ENCODE assay signal across 25 mouse cellular contexts in genomic region chr4:117113237-117113636, GRCm38 (mm10). TPM values are rescaled to one million over a fixed set of nuclear protein-coding genes. Genes with fewer than 3 reads are reported as not detected.
A peak's percentile ranks its signal among the peaks of the same experiment; 100 is the strongest.
DNase-seq lines count a peak whose midpoint lies in the region; ATAC-seq and TF ChIP-seq lines count a peak whose summit lies in the region.
"Had no signal": no experiment of that assay in that cellular context is flagged by ENCODE, and none has a peak within 500 bp of the region (broad histone marks: within the 10 kb centered on the region; RNA-seq: fewer than 3 reads in every experiment).

No protein-coding gene starts in this region.

- H3K36me3 ChIP-seq in forebrain, postnatal 0 days (ENCODE audit: insufficient read depth): peaks cover 38% of the 10 kb centered on the region
- H3K36me3 ChIP-seq in forebrain, embryonic 12.5 days (replicated peaks): peaks cover 37% of the 10 kb centered on the region
- no peaks in the 10 kb centered on the region for H3K36me3 ChIP-seq in liver, postnatal 0 days (replicated peaks; ENCODE audit: insufficient read depth, low read length)
- peaks cover 3% of the 10 kb centered on the region; the same call in 1 of the 2 replicates for H3K36me3 ChIP-seq in ES-Bruce4 (ENCODE audit: control insufficient read depth, insufficient read depth, low read length, poor library complexity, severe bottlenecking)
- H3K36me3 ChIP-seq in splenic B cell, adult 2 months (ENCODE audit: control insufficient read depth, insufficient read depth, low read length, poor library complexity, severe bottlenecking): no peaks in the 10 kb centered on the region

- no peak for ATAC-seq in forebrain, postnatal 0 days
- no peak for ATAC-seq in forebrain, embryonic 12.5 days (ENCODE audit: low FRiP score)
- no peak for ATAC-seq in liver, postnatal 0 days
- ATAC-seq: midbrain, embryonic 15.5 days had no signal

- WGBS in forebrain, postnatal 0 days: 85% methylated on average over 1 of the region's 1 CpGs
- WGBS in forebrain, embryonic 12.5 days: 75% methylated on average over 1 of the region's 1 CpGs
- WGBS in liver, postnatal 0 days (ENCODE audit: insufficient replicate concordance): 96% methylated on average over 1 of the region's 1 CpGs

- no peak overlapping the region for H3K9ac ChIP-seq in forebrain, postnatal 0 days
- no peak overlapping the region for H3K9ac ChIP-seq in forebrain, embryonic 12.5 days
- no peak overlapping the region for H3K9ac ChIP-seq in liver, postnatal 0 days (replicated peaks)
- H3K9ac ChIP-seq in ES-Bruce4 (ENCODE audit: low read depth, poor library complexity, severe bottlenecking): no peak overlapping the region
- H3K9ac ChIP-seq: hindbrain, embryonic 12.5 days; limb, embryonic 12.5 days; lung, embryonic 15.5 days; midbrain, embryonic 15.5 days had no signal

- no peak overlapping the region for H3K27ac ChIP-seq in forebrain, postnatal 0 days (ENCODE audit: low read depth, low read length)
- no peak overlapping the region for H3K27ac ChIP-seq in forebrain, embryonic 12.5 days
- H3K27ac ChIP-seq in liver, postnatal 0 days (ENCODE audit: low read depth): no peak overlapping the region
- no peak overlapping the region for H3K27ac ChIP-seq in ES-Bruce4 (ENCODE audit: insufficient read depth, low read length)
- H3K27ac ChIP-seq: hindbrain, embryonic 12.5 days; kidney, postnatal 0 days; limb, embryonic 12.5 days; lung, embryonic 15.5 days; midbrain, embryonic 15.5 days had no signal

- H3K4me1 ChIP-seq in forebrain, postnatal 0 days (ENCODE audit: insufficient read depth): no peaks in the 10 kb centered on the region
- H3K4me1 ChIP-seq in forebrain, embryonic 12.5 days: no peaks in the 10 kb centered on the region
- no peaks in the 10 kb centered on the region for H3K4me1 ChIP-seq in liver, postnatal 0 days (ENCODE audit: insufficient read depth)
- H3K4me1 ChIP-seq in ES-Bruce4 (ENCODE audit: control insufficient read depth, insufficient read depth, low read length): no peaks in the 10 kb centered on the region
- H3K4me1 ChIP-seq: hindbrain, embryonic 12.5 days; limb, embryonic 12.5 days; lung, embryonic 15.5 days; midbrain, embryonic 15.5 days had no signal

- 0 out of 2 replicates have a peak, but pooled peaks have one; percentile 14 for TF ChIP-seq CTCF in forebrain, postnatal 0 days (IDR thresholded peaks at IDR 0.05; ENCODE audit: low read depth)
- peak; percentile 39 for TF ChIP-seq CTCF in liver, postnatal 0 days (IDR thresholded peaks at IDR 0.05; ENCODE audit: low read depth)
- TF ChIP-seq CTCF in ES-Bruce4 (IDR thresholded peaks at IDR 0.05; ENCODE audit: low read depth, low read length): peak; percentile 53

- no peak for TF ChIP-seq EP300 in liver, postnatal 0 days (IDR thresholded peaks at IDR 0.05; ENCODE audit: low read depth)
- no peak for TF ChIP-seq EP300 in ES-Bruce4 (IDR thresholded peaks at IDR 0.05; ENCODE audit: insufficient read depth, low read depth, low read length)

- H3K27me3 ChIP-seq in forebrain, postnatal 0 days (ENCODE audit: insufficient read depth, low read length): no peaks in the 10 kb centered on the region
- no peaks in the 10 kb centered on the region for H3K27me3 ChIP-seq in forebrain, embryonic 12.5 days
- no peaks in the 10 kb centered on the region for H3K27me3 ChIP-seq in liver, postnatal 0 days (ENCODE audit: insufficient read depth, low read length)
- no peaks in the 10 kb centered on the region for H3K27me3 ChIP-seq in ES-Bruce4 (ENCODE audit: control insufficient read depth, insufficient read depth, low read length, poor library complexity, severe bottlenecking)
- no peaks in the 10 kb centered on the region for H3K27me3 ChIP-seq in splenic B cell, adult 2 months (ENCODE audit: control insufficient read depth, insufficient read depth, low read length, poor library complexity, severe bottlenecking)
- H3K27me3 ChIP-seq: hindbrain, embryonic 12.5 days; limb, embryonic 12.5 days; lung, embryonic 15.5 days; midbrain, embryonic 15.5 days had no signal

- no peak for DNase-seq in forebrain, postnatal 0 days
- no peak for DNase-seq in liver, postnatal 0 days
- DNase-seq in liver: no peak
- DNase-seq in splenic B cell, adult 2 months (ENCODE audit: low read depth, low spot score): peak; percentile 42
- DNase-seq in ovary, adult 18-20 months (ENCODE audit: low spot score): no peak
- DNase-seq: adrenal gland, adult 8-10 months; B cell, adult 2 months; cerebellum, adult 18-20 months; cerebellum, postnatal 36 days; gastrocnemius, postnatal 10 days; heart, adult 18-20 months; spleen, adult 18-20 months; thymus, postnatal 14 days had no signal

- TF ChIP-seq POLR2A in ES-Bruce4 (IDR thresholded peaks at IDR 0.05; ENCODE audit: insufficient read depth, low read length): no peak

- no peaks in the 10 kb centered on the region for H3K9me3 ChIP-seq in forebrain, postnatal 0 days (ENCODE audit: low read length)
- H3K9me3 ChIP-seq in forebrain, embryonic 12.5 days: no peaks in the 10 kb centered on the region
- no peaks in the 10 kb centered on the region for H3K9me3 ChIP-seq in liver, postnatal 0 days (ENCODE audit: low read length)
- H3K9me3 ChIP-seq in ES-Bruce4 (replicated peaks; ENCODE audit: control insufficient read depth, insufficient read depth, low read length, poor library complexity, severe bottlenecking): no peaks in the 10 kb centered on the region
- H3K9me3 ChIP-seq: hindbrain, embryonic 12.5 days; limb, embryonic 12.5 days; lung, embryonic 15.5 days; midbrain, embryonic 15.5 days had no signal

- H3K4me3 ChIP-seq in forebrain, postnatal 0 days (ENCODE audit: low read depth, low read length): no peak overlapping the region
- no peak overlapping the region for H3K4me3 ChIP-seq in forebrain, embryonic 12.5 days (replicated peaks)
- H3K4me3 ChIP-seq in liver, postnatal 0 days (ENCODE audit: low read depth, low read length): no peak overlapping the region
- no peak overlapping the region for H3K4me3 ChIP-seq in ES-Bruce4 (ENCODE audit: low read depth, low read length)
- H3K4me3 ChIP-seq: erythroblast, embryonic 14.5 days; hindbrain, embryonic 12.5 days; limb, embryonic 12.5 days; lung, embryonic 15.5 days; midbrain, embryonic 15.5 days had no signal

- no peak overlapping the region for H3K4me2 ChIP-seq in forebrain, postnatal 0 days (ENCODE audit: low read depth)
- H3K4me2 ChIP-seq in forebrain, embryonic 12.5 days: no peak overlapping the region
- no peak overlapping the region for H3K4me2 ChIP-seq in liver, postnatal 0 days (ENCODE audit: low read depth, low read length)
- H3K4me2 ChIP-seq: hindbrain, embryonic 12.5 days; limb, embryonic 12.5 days; lung, embryonic 15.5 days; midbrain, embryonic 15.5 days had no signal

RNA-seq across cellular contexts. Expression of gene Btbd19, which starts 12.3 kb away (rescaled TPM):
- total RNA-seq in forebrain, postnatal 0 days (2014; rRNA removed): 5.5 and 11.4 TPM in 2 replicates
- 4.1 and 6.0 TPM in 2 replicates for polyA plus RNA-seq in forebrain, postnatal 0 days (2015; fragmentation: Nextera tagmentation; extraction: Ambion mirVana)
- 3.2 and 5.2 TPM in 2 replicates for polyA plus RNA-seq in forebrain, embryonic 12.5 days (2016; fragmentation: Nextera tagmentation; extraction: Ambion mirVana)
- 2.3 and 2.5 TPM in 2 replicates for polyA plus RNA-seq in liver, postnatal 0 days (2015; fragmentation: Nextera tagmentation; extraction: Ambion mirVana)
- polyA plus RNA-seq in ES-Bruce4 (2011; ENCODE audit: insufficient read depth, insufficient read length, low read depth, missing spikeins): 60.9 and 65.8 TPM in 2 replicates

RNA-seq across cellular contexts. Expression of gene Tctex1d4, which starts 13.4 kb away (rescaled TPM):
- total RNA-seq in forebrain, postnatal 0 days (2014; rRNA removed): 3.1 and 6.2 TPM in 2 replicates
- 1.3 and 1.7 TPM in 2 replicates for polyA plus RNA-seq in forebrain, postnatal 0 days (2015; fragmentation: Nextera tagmentation; extraction: Ambion mirVana)
- not detected in 2 replicates for polyA plus RNA-seq in forebrain, embryonic 12.5 days (2016; fragmentation: Nextera tagmentation; extraction: Ambion mirVana)
- polyA plus RNA-seq in liver, postnatal 0 days (2015; fragmentation: Nextera tagmentation; extraction: Ambion mirVana): 0.33 TPM in 1 of 2 replicates, not detected in the other
- not detected in 2 replicates for polyA plus RNA-seq in ES-Bruce4 (2011; ENCODE audit: insufficient read depth, insufficient read length, low read depth, missing spikeins)
- total RNA-seq: adrenal gland, adult 8-10 months; gastrocnemius, postnatal 10 days; megakaryocyte progenitor cell, adult 5-6 weeks had no signal
- polyA plus RNA-seq: embryonic facial prominence, embryonic 11.5 days; erythroblast, embryonic 14.5 days; hindbrain, embryonic 12.5 days; intestine, embryonic 14.5 days; limb, embryonic 12.5 days; midbrain, embryonic 15.5 days; neural tube, embryonic 11.5 days had no signal

RNA-seq across cellular contexts. Expression of gene Ptch2, which starts 17.4 kb away (rescaled TPM):
- 4.0 and 8.6 TPM in 2 replicates for total RNA-seq in forebrain, postnatal 0 days (2014; rRNA removed)
- 0.96 and 1.9 TPM in 2 replicates for polyA plus RNA-seq in forebrain, postnatal 0 days (2015; fragmentation: Nextera tagmentation; extraction: Ambion mirVana)
- 5.9 and 6.7 TPM in 2 replicates for polyA plus RNA-seq in forebrain, embryonic 12.5 days (2016; fragmentation: Nextera tagmentation; extraction: Ambion mirVana)
- polyA plus RNA-seq in liver, postnatal 0 days (2015; fragmentation: Nextera tagmentation; extraction: Ambion mirVana): 0.43 and 0.52 TPM in 2 replicates
- polyA plus RNA-seq in ES-Bruce4 (2011; ENCODE audit: insufficient read depth, insufficient read length, low read depth, missing spikeins): 4.5 and 5.7 TPM in 2 replicates

RNA-seq across cellular contexts. Expression of gene Plk3, which starts 20.5 kb away (rescaled TPM):
- total RNA-seq in forebrain, postnatal 0 days (2014; rRNA removed): 10.2 and 16.9 TPM in 2 replicates
- polyA plus RNA-seq in forebrain, postnatal 0 days (2015; fragmentation: Nextera tagmentation; extraction: Ambion mirVana): 14.4 and 18.2 TPM in 2 replicates
- polyA plus RNA-seq in forebrain, embryonic 12.5 days (2016; fragmentation: Nextera tagmentation; extraction: Ambion mirVana): 17.7 and 23.1 TPM in 2 replicates
- polyA plus RNA-seq in liver, postnatal 0 days (2015; fragmentation: Nextera tagmentation; extraction: Ambion mirVana): 4.8 TPM in 2 replicates
- polyA plus RNA-seq in ES-Bruce4 (2011; ENCODE audit: insufficient read depth, insufficient read length, low read depth, missing spikeins): 12.1 and 12.5 TPM in 2 replicates

RNA-seq across cellular contexts. Expression of gene Rps8, which starts 42.8 kb away (rescaled TPM):
- total RNA-seq in forebrain, postnatal 0 days (2014; rRNA removed): 784 and 1,295 TPM in 2 replicates
- 481 and 630 TPM in 2 replicates for polyA plus RNA-seq in forebrain, postnatal 0 days (2015; fragmentation: Nextera tagmentation; extraction: Ambion mirVana)
- polyA plus RNA-seq in forebrain, embryonic 12.5 days (2016; fragmentation: Nextera tagmentation; extraction: Ambion mirVana): 668 and 669 TPM in 2 replicates
- 543 and 557 TPM in 2 replicates for polyA plus RNA-seq in liver, postnatal 0 days (2015; fragmentation: Nextera tagmentation; extraction: Ambion mirVana)
- 2,253 and 2,515 TPM in 2 replicates for polyA plus RNA-seq in ES-Bruce4 (2011; ENCODE audit: insufficient read depth, insufficient read length, low read depth, missing spikeins)
